Mouse (Mus musculus): ENCODE measurements around the gene Sipa1l2. TPM values are rescaled to one million over a fixed set of nuclear protein-coding genes. Genes with fewer than 3 reads are reported as not detected.
A peak's percentile ranks its signal among the peaks of the same experiment; 100 is the strongest.

Sipa1l2 gene
- polyA plus RNA-seq, 1 experiment: 8.1 TPM

DNA sequence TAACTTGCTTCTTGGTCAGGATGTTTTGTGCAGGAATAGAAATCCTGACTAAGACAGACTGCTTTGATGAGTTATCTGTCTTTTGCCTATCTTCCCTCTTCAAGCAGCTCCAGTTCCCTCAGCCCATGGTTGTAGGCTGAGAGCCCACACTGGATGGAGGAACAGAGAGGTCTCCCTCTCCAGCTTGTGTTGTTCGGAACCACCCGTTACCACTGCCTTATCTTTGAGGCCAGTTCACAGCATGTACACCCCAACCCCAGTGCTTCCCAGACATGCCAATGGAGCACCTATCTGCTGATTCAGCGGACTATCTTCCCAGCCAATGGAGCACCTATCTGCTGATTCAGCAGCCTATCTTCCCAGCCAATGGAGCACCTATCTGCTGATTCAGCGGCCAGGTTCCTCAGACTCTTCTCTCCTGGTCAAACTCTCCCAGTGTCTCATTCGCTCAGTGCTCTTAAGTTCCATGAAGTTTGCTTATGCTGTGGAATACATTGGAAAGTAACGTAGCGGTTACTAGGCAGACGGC, 33.8 kb upstream of the Sipa1l2 start:
- Histone ChIP-seq H3K36me3 (ENCODE audit: control insufficient read depth, insufficient read depth, low read length) (no peaks in the 10 kb centered on the region), H3K4me1 (ENCODE audit: control insufficient read depth, insufficient read depth, low read length) (no peaks in the 10 kb centered on the region; the same call in 1 of the 2 replicates), H3K27me3 (replicated peaks; ENCODE audit: control insufficient read depth, insufficient read depth, low read length) (no peaks in the 10 kb centered on the region), H3K4me3 (ENCODE audit: insufficient read depth, low read depth, low read length) (no peak overlapping the region), H3K27ac (ENCODE audit: insufficient read depth, low read depth, low read length) (no peak overlapping the region)
- no peak for TF ChIP-seq CTCF (conservative IDR thresholded peaks at IDR 0.05; ENCODE audit: insufficient read depth, insufficient read length, low read depth, low read length)
- TF ChIP-seq POLR2A (IDR thresholded peaks at IDR 0.05; ENCODE audit: low read depth, low read length): no peak
- no peak for DNase-seq
- 96% methylated on average over 8 of the region's 8 CpGs for WGBS

DNA sequence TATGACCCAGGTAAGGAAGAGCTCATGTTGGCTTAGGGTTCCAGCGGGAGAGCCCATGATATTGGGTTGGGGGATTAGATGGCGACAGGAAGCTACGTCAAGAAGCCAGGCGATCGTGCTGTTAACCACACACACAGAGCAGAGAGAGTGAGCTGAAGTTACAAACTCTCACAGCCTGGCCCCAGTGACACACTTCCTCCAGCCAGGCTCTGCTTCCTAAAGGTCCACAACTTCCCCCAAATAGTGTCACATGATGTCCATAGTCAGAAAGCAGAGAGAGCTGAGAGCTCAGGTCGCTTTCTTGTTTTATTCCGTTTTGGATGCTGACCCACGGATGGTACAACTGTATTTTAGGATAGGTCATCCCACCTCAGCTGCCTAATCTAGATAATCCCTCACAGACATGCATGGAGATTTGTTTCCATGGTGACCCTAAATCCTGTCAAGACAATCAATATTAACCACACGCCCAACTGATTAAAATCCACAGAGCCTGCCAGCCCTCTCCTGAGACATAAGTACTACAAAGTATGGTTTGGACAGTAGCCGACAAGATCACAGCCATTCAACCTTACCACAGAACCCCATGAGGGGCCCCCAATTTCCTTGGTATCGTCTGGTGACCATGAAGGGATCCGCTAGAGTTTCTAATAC, 30.6 kb upstream of the Sipa1l2 start:
- no peak for DNase-seq
- TF ChIP-seq POLR2A (IDR thresholded peaks at IDR 0.05; ENCODE audit: low read depth, low read length) (no peak), CTCF (conservative IDR thresholded peaks at IDR 0.05; ENCODE audit: insufficient read depth, insufficient read length, low read depth, low read length) (no peak)
- no peak overlapping the region for H3K4me3 ChIP-seq (ENCODE audit: insufficient read depth, low read depth, low read length)
- no peaks in the 10 kb centered on the region for H3K36me3 ChIP-seq (ENCODE audit: control insufficient read depth, insufficient read depth, low read length)
- whole genome bisulfite sequencing: 91% methylated on average over 12 of the region's 12 CpGs
- H3K27me3 ChIP-seq (replicated peaks; ENCODE audit: control insufficient read depth, insufficient read depth, low read length): no peaks in the 10 kb centered on the region
- H3K4me1 ChIP-seq (ENCODE audit: control insufficient read depth, insufficient read depth, low read length): no peaks in the 10 kb centered on the region; the same call in 1 of the 2 replicates
- H3K27ac ChIP-seq (ENCODE audit: insufficient read depth, low read depth, low read length): no peak overlapping the region

DNA sequence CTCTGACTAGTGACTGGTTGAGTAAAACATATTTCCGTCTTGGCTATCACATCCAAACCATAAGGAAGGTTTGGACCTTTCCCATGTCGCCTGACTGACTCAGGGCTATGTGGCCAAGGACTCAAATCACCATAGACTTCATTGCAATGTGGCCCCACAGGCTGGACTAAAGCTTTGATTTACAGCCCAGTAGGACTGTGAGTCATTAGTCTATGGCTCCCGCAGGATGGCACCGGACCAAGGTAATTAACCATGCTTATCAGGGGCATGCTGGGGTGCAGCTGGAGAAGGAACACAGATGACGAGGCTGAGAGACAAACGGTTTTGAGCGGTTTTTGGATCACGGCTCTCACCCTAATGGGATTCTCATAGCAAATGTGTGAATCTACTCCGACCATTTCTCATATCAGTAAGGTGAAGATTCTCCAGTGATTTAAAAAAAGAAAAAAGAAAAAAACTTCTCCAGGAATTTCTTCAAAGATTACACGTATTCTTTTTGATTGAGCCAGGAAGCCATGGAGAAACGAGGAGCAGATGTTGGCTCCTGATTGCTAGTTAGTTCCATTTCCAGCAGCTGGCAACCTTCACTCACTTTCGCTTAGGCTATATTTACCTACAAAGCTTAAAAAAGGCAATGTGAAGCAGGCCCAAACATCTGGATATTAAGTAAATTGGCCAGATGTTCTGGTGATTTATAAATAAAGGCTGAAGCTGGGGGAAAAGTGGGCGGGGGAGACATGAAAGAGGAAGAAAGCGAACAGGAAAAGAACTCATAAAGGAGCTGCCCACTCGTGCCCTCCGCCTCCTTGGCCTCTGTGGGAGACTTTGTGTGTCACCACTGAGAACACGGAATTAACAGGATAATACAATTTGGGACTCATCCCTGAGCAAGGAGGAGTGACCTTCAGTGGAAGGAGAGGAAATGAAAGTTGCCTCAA, 26.2 kb upstream of the Sipa1l2 start:
- H3K4me1 ChIP-seq (ENCODE audit: control insufficient read depth, insufficient read depth, low read length): no peaks in the 10 kb centered on the region
- DNase-seq: peak; percentile 13
- no peak overlapping the region for H3K4me3 ChIP-seq (ENCODE audit: insufficient read depth, low read depth, low read length)
- no peaks in the 10 kb centered on the region for H3K36me3 ChIP-seq (ENCODE audit: control insufficient read depth, insufficient read depth, low read length)
- no peak overlapping the region for H3K27ac ChIP-seq (ENCODE audit: insufficient read depth, low read depth, low read length)
- 48% methylated on average over 17 of the region's 17 CpGs for WGBS
- TF ChIP-seq CTCF (conservative IDR thresholded peaks at IDR 0.05; ENCODE audit: insufficient read depth, insufficient read length, low read depth, low read length): no peak
- no peak for TF ChIP-seq POLR2A (IDR thresholded peaks at IDR 0.05; ENCODE audit: low read depth, low read length)
- H3K27me3 ChIP-seq (replicated peaks; ENCODE audit: control insufficient read depth, insufficient read depth, low read length): no peaks in the 10 kb centered on the region

DNA sequence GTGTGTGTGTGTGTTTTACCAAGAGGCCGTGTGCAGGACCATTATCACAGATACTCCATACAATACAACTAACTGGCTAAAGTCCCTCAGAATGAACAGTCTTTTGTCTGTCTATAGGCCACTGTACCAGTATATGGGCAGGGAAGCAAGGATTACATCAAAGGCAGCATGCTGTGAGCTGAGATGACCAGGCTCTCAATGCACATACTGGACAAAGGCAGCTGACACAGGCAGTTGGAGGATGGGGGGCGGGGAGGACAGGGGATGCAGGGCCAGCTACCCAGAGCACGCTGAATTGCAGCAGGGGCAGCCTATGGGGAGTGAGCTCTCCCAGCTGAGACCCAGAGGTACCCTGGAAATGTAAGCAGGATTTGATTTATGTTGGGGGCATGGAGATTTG, 20.8 kb upstream of the Sipa1l2 start:
- TF ChIP-seq POLR2A (IDR thresholded peaks at IDR 0.05; ENCODE audit: low read depth, low read length) (no peak), CTCF (conservative IDR thresholded peaks at IDR 0.05; ENCODE audit: insufficient read depth, insufficient read length, low read depth, low read length) (no peak)
- Histone ChIP-seq H3K4me1 (ENCODE audit: control insufficient read depth, insufficient read depth, low read length) (peaks cover 3% of the 10 kb centered on the region; the same call in 1 of the 2 replicates), H3K27ac (ENCODE audit: insufficient read depth, low read depth, low read length) (no peak overlapping the region), H3K27me3 (replicated peaks; ENCODE audit: control insufficient read depth, insufficient read depth, low read length) (no peaks in the 10 kb centered on the region), H3K4me3 (ENCODE audit: insufficient read depth, low read depth, low read length) (no peak overlapping the region), H3K36me3 (ENCODE audit: control insufficient read depth, insufficient read depth, low read length) (no peaks in the 10 kb centered on the region)
- no peak for DNase-seq
- WGBS: 67% methylated on average over 3 of the region's 3 CpGs

DNA sequence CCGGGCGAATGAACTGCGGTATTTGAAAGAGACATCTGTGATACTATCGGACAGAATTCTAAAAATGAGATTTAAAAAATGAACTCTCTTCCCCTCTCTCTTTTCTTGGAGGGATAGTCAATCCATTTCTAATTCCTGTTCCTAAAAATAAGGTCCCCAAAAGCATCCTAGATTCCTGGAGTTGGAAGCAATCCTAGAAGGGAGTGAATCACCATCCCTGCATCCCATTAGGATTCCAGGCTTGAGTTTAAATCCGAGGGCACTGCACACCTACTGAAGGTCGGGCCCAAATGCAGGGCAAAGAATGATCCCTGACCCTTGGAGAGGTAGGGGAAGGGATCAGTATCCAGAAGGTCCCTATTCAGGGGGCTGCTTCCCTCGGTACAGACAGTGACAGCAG, 17.0 kb upstream of the Sipa1l2 start:
- Histone ChIP-seq H3K4me1 (ENCODE audit: control insufficient read depth, insufficient read depth, low read length) (peaks cover 3% of the 10 kb centered on the region; the same call in 1 of the 2 replicates), H3K27me3 (replicated peaks; ENCODE audit: control insufficient read depth, insufficient read depth, low read length) (no peaks in the 10 kb centered on the region), H3K36me3 (ENCODE audit: control insufficient read depth, insufficient read depth, low read length) (no peaks in the 10 kb centered on the region), H3K4me3 (ENCODE audit: insufficient read depth, low read depth, low read length) (no peak overlapping the region), H3K27ac (ENCODE audit: insufficient read depth, low read depth, low read length) (no peak overlapping the region)
- DNase-seq: no peak
- 85% methylated on average over 7 of the region's 7 CpGs for WGBS
- no peak for TF ChIP-seq CTCF (conservative IDR thresholded peaks at IDR 0.05; ENCODE audit: insufficient read depth, insufficient read length, low read depth, low read length)

DNA sequence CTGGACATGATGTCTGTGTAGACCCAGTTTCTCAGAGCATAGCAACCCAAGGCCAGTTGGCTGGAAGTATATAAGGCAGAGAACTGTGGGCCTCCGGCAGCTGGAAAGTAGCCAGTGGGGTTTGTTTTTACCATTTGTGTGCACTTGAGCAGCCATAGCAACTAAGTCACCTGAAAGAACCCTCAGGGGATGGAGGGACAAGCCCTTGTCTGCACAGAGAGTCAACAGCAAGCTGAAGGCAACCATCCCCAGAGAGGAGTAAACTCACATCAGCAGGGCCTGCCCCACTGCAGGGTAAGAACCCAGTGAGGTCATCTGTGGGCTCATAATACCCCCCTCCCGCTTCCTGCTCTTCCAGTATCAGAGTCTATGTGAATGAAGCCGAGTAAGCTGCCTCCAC, 14.7 kb upstream of the Sipa1l2 start:
- H3K4me3 ChIP-seq (ENCODE audit: insufficient read depth, low read depth, low read length): no peak overlapping the region
- no peak for DNase-seq
- 69% methylated on average over 3 of the region's 3 CpGs for WGBS
- H3K27ac ChIP-seq (ENCODE audit: insufficient read depth, low read depth, low read length): no peak overlapping the region
- no peaks in the 10 kb centered on the region for H3K4me1 ChIP-seq (ENCODE audit: control insufficient read depth, insufficient read depth, low read length)
- no peak for TF ChIP-seq POLR2A (IDR thresholded peaks at IDR 0.05; ENCODE audit: low read depth, low read length)
- TF ChIP-seq CTCF (conservative IDR thresholded peaks at IDR 0.05; ENCODE audit: insufficient read depth, insufficient read length, low read depth, low read length): no peak
- H3K36me3 ChIP-seq (ENCODE audit: control insufficient read depth, insufficient read depth, low read length): no peaks in the 10 kb centered on the region
- no peaks in the 10 kb centered on the region for H3K27me3 ChIP-seq (replicated peaks; ENCODE audit: control insufficient read depth, insufficient read depth, low read length)

DNA sequence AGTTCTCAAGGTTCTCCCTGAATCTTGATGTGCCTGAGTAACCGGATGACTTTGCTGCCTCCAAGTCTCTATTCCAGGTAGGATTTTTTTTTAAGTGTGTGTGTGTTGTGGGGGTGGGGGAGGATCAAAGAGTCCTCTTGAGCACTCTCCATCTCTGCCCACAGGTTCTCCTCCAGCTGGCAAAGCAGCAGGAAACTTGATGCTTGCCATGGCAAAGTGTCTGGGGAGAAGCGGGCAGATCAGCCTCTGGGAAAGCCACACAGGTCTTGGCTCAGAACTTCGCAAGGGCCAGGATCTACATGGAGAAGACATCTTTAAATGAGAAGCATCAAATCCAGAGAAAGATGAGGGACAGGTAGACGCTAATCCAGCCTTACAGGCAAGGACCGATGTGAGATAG, 10.8 kb upstream of the Sipa1l2 start:
- no peaks in the 10 kb centered on the region for H3K27me3 ChIP-seq (replicated peaks; ENCODE audit: control insufficient read depth, insufficient read depth, low read length)
- 91% methylated on average over 5 of the region's 5 CpGs for WGBS
- no peak for DNase-seq
- H3K27ac ChIP-seq (ENCODE audit: insufficient read depth, low read depth, low read length): no peak overlapping the region
- no peak overlapping the region for H3K4me3 ChIP-seq (ENCODE audit: insufficient read depth, low read depth, low read length)
- TF ChIP-seq POLR2A (IDR thresholded peaks at IDR 0.05; ENCODE audit: low read depth, low read length) (no peak), CTCF (conservative IDR thresholded peaks at IDR 0.05; ENCODE audit: insufficient read depth, insufficient read length, low read depth, low read length) (no peak)
- H3K4me1 ChIP-seq (ENCODE audit: control insufficient read depth, insufficient read depth, low read length): no peaks in the 10 kb centered on the region
- H3K36me3 ChIP-seq (ENCODE audit: control insufficient read depth, insufficient read depth, low read length): no peaks in the 10 kb centered on the region
